In the genomic region with DNA sequence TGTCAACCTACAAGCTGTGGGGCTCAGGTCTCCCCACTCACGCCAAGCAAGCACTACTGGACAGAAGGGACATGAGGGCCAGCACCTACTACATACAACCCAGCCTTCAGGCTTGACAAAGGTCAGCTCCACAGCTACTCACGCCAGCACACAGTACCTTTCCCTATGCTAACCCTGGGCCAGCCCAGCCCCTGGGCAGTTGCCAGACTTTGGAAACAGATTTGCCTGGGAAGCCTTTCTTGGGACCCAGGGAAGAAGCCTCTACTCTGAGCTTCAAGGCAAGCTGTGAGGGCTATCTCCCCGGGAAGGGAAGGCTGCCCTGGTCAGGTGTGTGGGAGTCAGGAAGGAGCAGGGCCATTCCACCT, we compare ENCODE assay signal across 13 mouse cellular contexts. TPM values are rescaled to one million over a fixed set of nuclear protein-coding genes. Genes with fewer than 3 reads are reported as not detected.
DNase-seq lines count a peak whose midpoint lies in the region; ATAC-seq and TF ChIP-seq lines count a peak whose summit lies in the region.
"Had no signal": no experiment of that assay in that cellular context is flagged by ENCODE, and none has a peak within 500 bp of the region (broad histone marks: within the 10 kb centered on the region; RNA-seq: fewer than 3 reads in every experiment).

No protein-coding gene starts in this region.

- H3K36me3 ChIP-seq in erythroblast, embryonic 14.5 days (ENCODE audit: control insufficient read depth): peaks cover 80% of the 10 kb centered on the region
- H3K36me3 ChIP-seq in midbrain, embryonic 10.5 days: peaks cover 85% of the 10 kb centered on the region
- H3K36me3 ChIP-seq in midbrain, postnatal 0 days (ENCODE audit: insufficient read depth, low read length): peaks cover 7% of the 10 kb centered on the region
- H3K36me3 ChIP-seq in intestine, postnatal 0 days (ENCODE audit: control insufficient read depth, insufficient read depth): peaks cover 21% of the 10 kb centered on the region; the same call in 1 of the 2 replicates
- peaks cover 38% of the 10 kb centered on the region for H3K36me3 ChIP-seq in liver, embryonic 15.5 days (replicated peaks)

- no peak for DNase-seq in midbrain, embryonic 10.5 days (ENCODE audit: low spot score)
- DNase-seq in midbrain, postnatal 0 days (ENCODE audit: low spot score): no peak
- no peak for DNase-seq in urinary bladder, postnatal 14 days (ENCODE audit: low spot score)
- DNase-seq in left cerebral cortex, postnatal 36 days (ENCODE audit: low spot score in 2 of 2): no peak
- DNase-seq: cerebellum, adult 11-12 months; embryo, embryonic 11 days; gastrocnemius, postnatal 10 days had no signal

- no peaks in the 10 kb centered on the region for H3K27me3 ChIP-seq in erythroblast, embryonic 14.5 days (ENCODE audit: control insufficient read depth)
- H3K27me3 ChIP-seq in midbrain, embryonic 10.5 days (ENCODE audit: low read depth, poor library complexity, severe bottlenecking): no peaks in the 10 kb centered on the region
- no peaks in the 10 kb centered on the region for H3K27me3 ChIP-seq in midbrain, postnatal 0 days (ENCODE audit: insufficient read depth, low read length)
- H3K27me3 ChIP-seq in intestine, postnatal 0 days (replicated peaks; ENCODE audit: control insufficient read depth, insufficient read depth, low read length): no peaks in the 10 kb centered on the region
- no peaks in the 10 kb centered on the region for H3K27me3 ChIP-seq in liver, embryonic 15.5 days
- H3K27me3 ChIP-seq: forebrain, embryonic 13.5 days had no signal

- H3K4me2 ChIP-seq in midbrain, postnatal 0 days (ENCODE audit: low read depth, low read length, poor library complexity, severe bottlenecking): no peak overlapping the region
- peak overlapping the region; percentile 1; the same call in 1 of the 2 replicates for H3K4me2 ChIP-seq in intestine, postnatal 0 days (replicated peaks; ENCODE audit: low read depth)
- peak overlapping the region; percentile 50 for H3K4me2 ChIP-seq in liver, embryonic 15.5 days
- H3K4me2 ChIP-seq: forebrain, embryonic 13.5 days had no signal

- no peaks in the 10 kb centered on the region for H3K9me3 ChIP-seq in erythroblast, embryonic 14.5 days (ENCODE audit: control insufficient read depth, low read length)
- no peaks in the 10 kb centered on the region for H3K9me3 ChIP-seq in midbrain, embryonic 10.5 days (replicated peaks)
- H3K9me3 ChIP-seq in midbrain, postnatal 0 days (ENCODE audit: low read length): no peaks in the 10 kb centered on the region
- H3K9me3 ChIP-seq in intestine, postnatal 0 days (ENCODE audit: control insufficient read depth): no peaks in the 10 kb centered on the region
- no peaks in the 10 kb centered on the region for H3K9me3 ChIP-seq in liver, embryonic 15.5 days (replicated peaks)
- H3K9me3 ChIP-seq: forebrain, embryonic 13.5 days had no signal

- peak overlapping the region; percentile 2; the same call in 1 of the 2 replicates for H3K27ac ChIP-seq in midbrain, embryonic 10.5 days (replicated peaks)
- H3K27ac ChIP-seq in midbrain, postnatal 0 days (ENCODE audit: low read depth, low read length): no peak overlapping the region
- peak overlapping the region; percentile 68 for H3K27ac ChIP-seq in intestine, postnatal 0 days (ENCODE audit: low read depth, low read length)
- peak overlapping the region; percentile 73 for H3K27ac ChIP-seq in liver, embryonic 15.5 days (replicated peaks)
- H3K27ac ChIP-seq: forebrain, embryonic 13.5 days; macrophage had no signal

- ATAC-seq in erythroblast, adult 5-6 weeks (replicated peaks; ENCODE audit: low FRiP score, poor library complexity, severe bottlenecking): no peak
- ATAC-seq in midbrain, postnatal 0 days (ENCODE audit: low FRiP score): no peak
- no peak for ATAC-seq in intestine, postnatal 0 days
- no peak for ATAC-seq in liver, embryonic 15.5 days (ENCODE audit: insufficient read depth)
- ATAC-seq: forebrain, embryonic 13.5 days had no signal

- intact Hi-C loops in left cerebral cortex, postnatal 36 days (cut with DNase I): no loop called here

- H3K9ac ChIP-seq in midbrain, postnatal 0 days (replicated peaks; ENCODE audit: low read length, poor library complexity, severe bottlenecking): no peak overlapping the region
- no peak overlapping the region for H3K9ac ChIP-seq in intestine, postnatal 0 days (ENCODE audit: low read depth, low read length)
- peak overlapping the region; percentile 39; the same call in 1 of the 2 replicates for H3K9ac ChIP-seq in liver, embryonic 15.5 days
- H3K9ac ChIP-seq: forebrain, embryonic 13.5 days had no signal

- H3K4me1 ChIP-seq in erythroblast, embryonic 14.5 days (ENCODE audit: control insufficient read depth): peaks cover 85% of the 10 kb centered on the region
- H3K4me1 ChIP-seq in midbrain, embryonic 10.5 days: peaks cover 70% of the 10 kb centered on the region
- H3K4me1 ChIP-seq in midbrain, postnatal 0 days (ENCODE audit: insufficient read depth, low read length): peaks cover 19% of the 10 kb centered on the region
- H3K4me1 ChIP-seq in intestine, postnatal 0 days (replicated peaks; ENCODE audit: control insufficient read depth, insufficient read depth, low read length): peaks cover 17% of the 10 kb centered on the region
- H3K4me1 ChIP-seq in liver, embryonic 15.5 days (replicated peaks): peaks cover 79% of the 10 kb centered on the region

- TF ChIP-seq CTCF in midbrain, postnatal 0 days (IDR thresholded peaks at IDR 0.05): no peak
- TF ChIP-seq CTCF in intestine, postnatal 0 days (IDR thresholded peaks at IDR 0.05; ENCODE audit: low read depth): no peak

- WGBS in midbrain, embryonic 10.5 days: 80% methylated on average over 3 of the region's 3 CpGs
- 66% methylated on average over 3 of the region's 3 CpGs for WGBS in midbrain, postnatal 0 days
- WGBS in intestine, postnatal 0 days: 39% methylated on average over 3 of the region's 3 CpGs
- WGBS in liver, embryonic 15.5 days (ENCODE audit: insufficient replicate concordance): 34% methylated on average over 3 of the region's 3 CpGs

- H3K4me3 ChIP-seq in erythroblast, embryonic 14.5 days (replicated peaks): peak overlapping the region; percentile 35
- H3K4me3 ChIP-seq in midbrain, embryonic 10.5 days: no peak overlapping the region
- H3K4me3 ChIP-seq in midbrain, postnatal 0 days (ENCODE audit: low read depth, low read length): no peak overlapping the region
- H3K4me3 ChIP-seq in intestine, postnatal 0 days (ENCODE audit: low read depth, low read length): no peak overlapping the region
- peak overlapping the region; percentile 5; the same call in 1 of the 2 replicates for H3K4me3 ChIP-seq in liver, embryonic 15.5 days (replicated peaks)
- H3K4me3 ChIP-seq: forebrain, embryonic 13.5 days had no signal

RNA-seq across cellular contexts. Expression of a gene that starts 27.8 kb away (rescaled TPM):
- polyA plus RNA-seq in erythroblast, embryonic 14.5 days (2012): not detected in 2 replicates
- total RNA-seq in erythroblast, adult 5-6 weeks (2015; ENCODE audit: low replicate concordance): not detected in 2 replicates
- not detected in 2 replicates for total RNA-seq in erythroblast, adult 5-6 weeks (2017; ENCODE audit: low replicate concordance)
- 9.2 and 11.9 TPM in 2 replicates for polyA plus RNA-seq in midbrain, embryonic 10.5 days (2016; fragmentation: Nextera tagmentation; extraction: Ambion mirVana)
- total RNA-seq in midbrain, postnatal 0 days (2014; rRNA removed): 32.9 and 44.2 TPM in 2 replicates
- 42.5 and 47.4 TPM in 2 replicates for polyA plus RNA-seq in midbrain, postnatal 0 days (2015; fragmentation: Nextera tagmentation; extraction: Ambion mirVana)
- 1.5 and 1.8 TPM in 2 replicates for polyA plus RNA-seq in intestine, postnatal 0 days (2015; fragmentation: Nextera tagmentation; extraction: Ambion mirVana)
- 0.48 and 0.50 TPM in 2 replicates for polyA plus RNA-seq in liver, embryonic 15.5 days (2015; fragmentation: Nextera tagmentation; extraction: Ambion mirVana)
- total RNA-seq in left cerebral cortex, postnatal 36 days (2021): 10 to 100 TPM; 26.2 to 30.0 TPM

RNA-seq across cellular contexts. Expression of a gene that starts 37.5 kb away (rescaled TPM):
- 7.7 and 11.4 TPM in 2 replicates for polyA plus RNA-seq in erythroblast, embryonic 14.5 days (2012)
- total RNA-seq in erythroblast, adult 5-6 weeks (2015; ENCODE audit: low replicate concordance): 20.9 and 22.9 TPM in 2 replicates
- total RNA-seq in erythroblast, adult 5-6 weeks (2017; ENCODE audit: low replicate concordance): 10.6 and 14.1 TPM in 2 replicates
- polyA plus RNA-seq in midbrain, embryonic 10.5 days (2016; fragmentation: Nextera tagmentation; extraction: Ambion mirVana): 156 and 166 TPM in 2 replicates
- 43.8 and 54.7 TPM in 2 replicates for total RNA-seq in midbrain, postnatal 0 days (2014; rRNA removed)
- polyA plus RNA-seq in midbrain, postnatal 0 days (2015; fragmentation: Nextera tagmentation; extraction: Ambion mirVana): 124 TPM in 2 replicates
- polyA plus RNA-seq in intestine, postnatal 0 days (2015; fragmentation: Nextera tagmentation; extraction: Ambion mirVana): 49.8 and 50.2 TPM in 2 replicates
- 22.5 and 22.9 TPM in 2 replicates for polyA plus RNA-seq in liver, embryonic 15.5 days (2015; fragmentation: Nextera tagmentation; extraction: Ambion mirVana)
- 10 to 100 TPM; 43.0 to 56.9 TPM for total RNA-seq in left cerebral cortex, postnatal 36 days (2021)

RNA-seq across cellular contexts. Expression of a gene that starts 43.1 kb away (rescaled TPM):
- polyA plus RNA-seq in erythroblast, embryonic 14.5 days (2012): 0.10 and 0.15 TPM in 2 replicates
- 0.77 and 2.3 TPM in 2 replicates for total RNA-seq in erythroblast, adult 5-6 weeks (2015; ENCODE audit: low replicate concordance)
- total RNA-seq in erythroblast, adult 5-6 weeks (2017; ENCODE audit: low replicate concordance): 1.7 and 2.5 TPM in 2 replicates
- polyA plus RNA-seq in midbrain, embryonic 10.5 days (2016; fragmentation: Nextera tagmentation; extraction: Ambion mirVana): 11.4 and 13.3 TPM in 2 replicates
- total RNA-seq in midbrain, postnatal 0 days (2014; rRNA removed): 33.6 and 34.8 TPM in 2 replicates
- 6.4 TPM in 2 replicates for polyA plus RNA-seq in midbrain, postnatal 0 days (2015; fragmentation: Nextera tagmentation; extraction: Ambion mirVana)
- polyA plus RNA-seq in intestine, postnatal 0 days (2015; fragmentation: Nextera tagmentation; extraction: Ambion mirVana): 5.4 and 6.8 TPM in 2 replicates
- polyA plus RNA-seq in liver, embryonic 15.5 days (2015; fragmentation: Nextera tagmentation; extraction: Ambion mirVana): 4.7 and 5.8 TPM in 2 replicates
- 10 to 100 TPM in 1 of 2 experiments, 1 to 10 TPM in 1; 9.6 to 12.3 TPM for total RNA-seq in left cerebral cortex, postnatal 36 days (2021)

RNA-seq across cellular contexts. Expression of a gene that starts 45.0 kb away (rescaled TPM):
- polyA plus RNA-seq in erythroblast, embryonic 14.5 days (2012): 0.79 and 1.2 TPM in 2 replicates
- 6.1 and 9.2 TPM in 2 replicates for total RNA-seq in erythroblast, adult 5-6 weeks (2015; ENCODE audit: low replicate concordance)
- 15.3 and 17.4 TPM in 2 replicates for total RNA-seq in erythroblast, adult 5-6 weeks (2017; ENCODE audit: low replicate concordance)
- polyA plus RNA-seq in midbrain, embryonic 10.5 days (2016; fragmentation: Nextera tagmentation; extraction: Ambion mirVana): 76.3 and 84.1 TPM in 2 replicates
- 48.9 and 50.1 TPM in 2 replicates for total RNA-seq in midbrain, postnatal 0 days (2014; rRNA removed)
- polyA plus RNA-seq in midbrain, postnatal 0 days (2015; fragmentation: Nextera tagmentation; extraction: Ambion mirVana): 34.5 and 35.4 TPM in 2 replicates
- polyA plus RNA-seq in intestine, postnatal 0 days (2015; fragmentation: Nextera tagmentation; extraction: Ambion mirVana): 15.6 and 16.2 TPM in 2 replicates
- 26.2 and 27.5 TPM in 2 replicates for polyA plus RNA-seq in liver, embryonic 15.5 days (2015; fragmentation: Nextera tagmentation; extraction: Ambion mirVana)
- total RNA-seq in left cerebral cortex, postnatal 36 days (2021): 10 to 100 TPM; 24.2 to 28.5 TPM

Comparison
In these comparisons a context has a peak if more than half of its experiments do, and no peak if none do; other contexts are left out.
1. H3K4me3 ChIP-seq: peak in erythroblast, embryonic 14.5 days (single experiment) and liver, embryonic 15.5 days (single experiment); none in midbrain, embryonic 10.5 days (single experiment), midbrain, postnatal 0 days (single experiment) and intestine, postnatal 0 days (single experiment).